Mouse (Mus musculus) urinary bladder, postnatal 14 days (tissue): ENCODE results near the gene Zfp300.
A peak's percentile ranks its signal among the peaks of the same experiment; 100 is the strongest.

ENCODE experiments used
- DNase-seq: peaks from one replicate; pipeline ENCODE4 v3.0.0; 2021; ENCODE audit warnings: low spot score

Gene Zfp300

DNA sequence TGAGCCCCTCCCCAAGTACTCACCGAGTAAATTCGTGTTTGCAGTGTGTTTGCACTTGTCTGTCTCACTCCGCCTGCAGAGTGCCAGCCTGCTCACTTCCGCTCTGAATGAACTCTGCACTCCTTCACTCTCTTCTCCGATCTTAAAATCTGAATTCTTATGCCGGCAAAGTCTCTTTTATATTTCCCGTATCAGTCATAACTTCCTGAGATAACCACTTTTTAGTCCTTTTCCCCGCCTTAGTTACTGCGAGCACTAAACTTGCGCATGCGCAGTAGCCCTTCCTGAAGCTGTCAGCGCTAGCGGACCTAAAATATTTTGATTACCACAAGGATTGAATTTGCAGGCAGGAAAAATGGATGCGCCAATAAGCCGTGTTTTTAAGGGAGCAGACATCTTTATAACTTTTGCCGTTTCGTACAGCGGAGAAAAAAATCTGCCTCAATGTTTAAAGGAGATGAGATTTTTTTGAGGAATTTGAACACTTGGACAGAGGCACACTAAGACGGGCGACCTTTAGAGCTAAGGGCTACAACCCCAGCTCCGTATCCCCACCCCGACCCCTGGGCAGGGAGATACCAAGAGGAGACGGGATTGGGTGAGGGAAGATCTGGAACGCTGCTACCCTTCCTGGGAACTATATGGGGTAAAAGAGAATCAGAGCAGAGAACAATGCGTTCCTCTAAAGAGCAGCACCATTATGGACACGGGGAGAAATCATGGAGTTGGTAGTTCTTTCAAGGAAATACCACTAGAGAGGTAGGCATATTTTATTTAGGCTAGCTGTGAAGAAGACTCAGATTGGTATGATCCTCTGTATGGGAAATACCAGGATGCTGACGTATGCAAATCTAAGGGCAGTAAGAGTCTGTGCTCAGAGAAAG, at the start of gene Zfp300:
Zfp300 (minus strand) TSS at position 545 of the 884 bp plus-strand sequence.
- peak; percentile 62 for DNase-seq

DNA sequence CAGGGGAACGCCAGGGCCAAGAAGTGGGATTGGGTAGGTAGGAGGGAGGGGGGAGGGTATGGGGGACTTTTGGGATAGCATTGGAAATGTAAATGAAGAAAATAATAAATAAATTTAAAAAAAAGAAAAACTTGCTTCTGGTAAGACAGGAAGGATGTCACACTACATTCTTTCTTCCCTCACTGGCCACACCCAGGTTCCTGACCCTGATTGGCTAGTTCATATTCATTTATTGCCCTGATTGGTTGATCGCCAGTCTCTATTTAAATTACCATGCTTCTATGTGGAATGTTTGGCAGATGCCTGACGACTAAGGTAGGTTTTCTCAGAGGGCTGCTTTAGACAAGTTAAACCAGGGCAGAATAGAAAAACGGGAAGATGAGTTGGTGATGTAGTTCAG, 26.2 kb upstream of the Zfp300 start, which contains the start of gene Ssxa1:
Ssxa1 (plus strand) TSS at position 301 of the 400 bp plus-strand sequence.
- DNase-seq: no peak

DNA sequence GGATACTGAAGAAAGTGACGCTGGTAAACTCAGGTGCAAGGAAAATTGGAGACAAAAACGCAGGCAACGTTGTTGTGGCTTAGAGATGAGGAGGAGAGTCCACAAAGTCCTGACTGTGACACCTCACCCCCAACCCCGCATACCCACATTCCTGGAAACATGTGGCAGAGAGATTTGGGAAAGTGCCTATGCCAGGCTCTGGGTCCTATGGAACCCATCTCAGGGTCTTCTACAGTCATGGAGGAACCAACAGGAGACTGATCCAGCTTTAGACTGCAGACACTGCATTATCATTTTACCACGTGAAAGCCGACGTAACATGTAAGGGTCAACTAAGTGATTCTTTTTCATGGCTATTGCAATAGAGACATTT, 526 bp upstream of the Zfp300 start:
- DNase-seq: peak; percentile 1

DNA sequence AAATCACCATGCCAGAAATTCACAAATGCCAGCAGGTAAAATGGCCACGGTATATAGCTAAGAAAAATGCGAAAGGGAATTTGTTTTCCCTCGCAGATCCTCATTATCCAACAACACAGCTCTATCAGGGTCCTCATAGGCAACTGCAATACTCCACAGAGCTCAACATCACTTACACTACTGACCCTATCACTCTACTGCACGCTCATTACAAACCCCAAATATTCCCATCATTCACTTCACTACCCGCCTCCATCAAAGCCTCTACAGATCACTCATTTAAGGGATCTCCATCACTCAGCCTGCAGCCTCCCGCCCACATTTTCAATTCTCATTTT, 713 bp downstream of the Zfp300 start:
- DNase-seq: no peak

DNA sequence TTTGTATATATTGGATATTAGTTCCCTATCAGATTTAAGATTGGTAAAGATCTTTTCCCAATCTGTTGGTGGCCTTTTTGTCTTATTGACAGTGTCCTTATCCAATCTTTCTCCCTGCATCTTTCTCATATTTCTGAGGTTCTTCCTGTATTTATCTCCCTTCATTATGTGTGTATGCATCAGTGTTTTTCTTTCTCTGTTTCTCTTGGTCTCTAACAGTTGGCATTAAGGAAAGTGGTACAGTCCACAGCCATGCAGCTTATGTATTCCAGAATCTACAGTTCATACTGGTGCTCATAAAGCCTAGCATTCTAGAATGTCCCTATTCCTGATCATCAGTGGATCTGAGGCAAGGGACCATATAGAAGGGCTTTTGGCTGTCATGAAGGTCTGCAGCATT, 21.2 kb downstream of the Zfp300 start, which contains the start of gene Spaca5:
Spaca5 (plus strand) TSS at position 301 of the 400 bp plus-strand sequence.
- no peak for DNase-seq

DNA sequence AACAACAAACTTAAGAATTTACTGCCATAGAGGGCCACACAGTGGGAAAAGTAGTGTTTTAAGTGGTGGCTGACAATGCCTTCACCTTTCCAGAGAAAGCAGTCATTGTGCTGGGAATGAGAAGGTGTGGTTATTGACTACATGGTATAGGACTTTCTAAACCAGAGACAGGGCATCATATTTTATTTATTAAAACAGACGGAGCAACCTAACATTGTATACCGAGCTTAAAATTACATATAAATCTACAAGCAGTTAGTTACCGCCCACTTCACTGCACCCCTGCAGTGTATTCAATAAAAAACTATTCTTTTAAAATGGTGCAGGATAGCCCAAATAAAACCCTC, 26.8 kb downstream of the Zfp300 start:
- no peak for DNase-seq

DNA sequence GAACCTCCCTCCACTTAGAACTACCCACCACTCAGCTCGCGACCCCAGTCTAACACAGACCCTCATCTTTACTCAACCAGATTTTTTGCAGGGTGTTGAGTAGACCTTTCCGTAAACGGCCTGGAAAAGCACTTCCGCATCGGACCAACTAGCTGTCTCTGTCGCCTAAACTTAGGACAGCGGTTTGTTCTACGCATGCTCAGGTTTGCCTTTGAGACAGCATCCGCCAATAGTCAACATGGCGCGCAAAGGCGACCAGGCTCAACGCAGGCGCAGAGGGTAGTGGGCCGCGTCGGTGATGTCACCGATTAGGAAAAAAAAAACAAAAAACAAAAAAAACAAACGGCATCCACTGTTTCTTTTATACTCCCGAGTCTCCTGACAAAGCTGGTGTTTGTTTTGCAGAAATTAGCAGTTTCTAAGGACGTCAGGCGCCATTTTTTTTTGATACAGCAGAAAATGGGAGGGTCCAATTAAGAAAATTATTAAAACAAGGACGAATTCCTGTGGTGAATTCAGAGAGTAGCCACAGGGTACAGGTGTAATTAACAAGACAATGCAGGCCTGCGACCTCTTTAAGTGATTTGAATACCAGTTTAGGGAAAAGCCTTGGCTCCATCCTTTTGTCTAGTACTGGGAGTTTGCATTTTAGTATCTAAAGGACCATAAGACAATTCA, 27.3 kb downstream of the Zfp300 start, which contains the start of gene Zfp182:
Zfp182 (minus strand) TSS at position 451 of the 678 bp plus-strand sequence.
- DNase-seq: peak; percentile 77

DNA sequence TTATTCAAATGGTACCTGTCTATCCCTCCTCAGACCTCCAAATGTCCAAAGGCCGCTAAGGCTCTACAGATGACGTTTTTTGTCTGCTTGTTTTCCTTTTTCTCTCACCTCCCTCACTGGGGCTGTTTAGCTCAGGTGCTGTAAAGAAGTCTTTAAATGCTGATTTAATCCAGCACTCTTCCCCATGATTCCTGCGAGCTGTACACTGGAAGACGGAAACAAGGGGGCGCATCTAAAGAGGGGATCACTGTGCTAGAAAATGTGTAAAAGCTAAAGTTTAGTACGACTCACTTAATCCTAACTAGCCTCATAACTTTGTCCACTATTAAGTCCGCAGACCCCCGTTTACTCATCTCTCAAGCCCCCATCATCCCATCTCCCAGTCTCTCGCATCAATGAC, 27.9 kb downstream of the Zfp300 start:
- no peak for DNase-seq
